Mouse (Mus musculus) liver, adult 10 weeks (tissue): Measurements from ENCODE around the gene Casz1. TPM values are rescaled to one million over a fixed set of nuclear protein-coding genes. Genes with fewer than 3 reads are reported as not detected.

ENCODE experiments used
- polyA plus RNA-seq: library from polyadenylated mRNA; stranded (reverse); fragments of 350-450 nt; fragmentation: Illumina TruSeq; extraction: RNeasy Lipid Tissue Mini Kit (QIAGEN cat#74804); gene quantifications from one replicate; pipeline ENCODE4 v1.2.3, GENCODE M21; 2014; ENCODE audit warnings: low read depth, low replicate concordance

The Casz1 gene
- not detected for polyA plus RNA-seq

GRCm38 (mm10) chr4:148804137-148804779 is at the start of gene Casz1:
TSS of gene Casz1 (plus strand) at chr4:148804429.

Other genes starting within 250 kb of the Casz1 start
- gene Exosc10, start 246.0 kb upstream of the Casz1 start, polyA plus RNA-seq, result 3.7 TPM
- gene Srm, start 212.9 kb upstream of the Casz1 start, polyA plus RNA-seq, result 1.0 TPM
- 116 TPM for gene Masp2, start 201.9 kb upstream of the Casz1 start, polyA plus RNA-seq
- gene Tardbp, start 177.4 kb upstream of the Casz1 start, polyA plus RNA-seq, result 336 TPM
- not detected for gene Gm572, start 161.1 kb upstream of the Casz1 start, polyA plus RNA-seq